Mouse (Mus musculus) right cerebral cortex, postnatal 25 days (tissue): ENCODE data around the gene Lman1l.

Source experiments
- DNase-seq: peaks from one replicate; pipeline ENCODE4 v3.0.0; 2022

The Lman1l gene

GRCm38 (mm10) chr9:57617556-57618169 is 2.9 kb downstream of the Lman1l start:
- no peak for DNase-seq

GRCm38 (mm10) chr9:57614786-57615185 is 5.8 kb downstream of the Lman1l start:
- DNase-seq: no peak

GRCm38 (mm10) chr9:57613975-57614374 is 6.6 kb downstream of the Lman1l start:
- no peak for DNase-seq

GRCm38 (mm10) chr9:57612587-57612986 is 8.0 kb downstream of the Lman1l start:
- DNase-seq: no peak

- no peak for DNase-seq
These were observed 10.2 kb downstream of the Lman1l start for GRCm38 (mm10) chr9:57610359-57610826.

- DNase-seq: no peak
These were observed 10.8 kb downstream of the Lman1l start for GRCm38 (mm10) chr9:57609803-57610202.

- DNase-seq: no peak
These were observed 14.3 kb downstream of the Lman1l start, which contains the start of gene Cplx3 for GRCm38 (mm10) chr9:57606139-57606851. Cplx3 (minus strand) TSS chr9:57606281.

GRCm38 (mm10) chr9:57605503-57605902 is 15.1 kb downstream of the Lman1l start:
- DNase-seq: no peak

GRCm38 (mm10) chr9:57604875-57605274 is 15.7 kb downstream of the Lman1l start:
- DNase-seq: no peak

- DNase-seq: no peak
These were observed 18.5 kb downstream of the Lman1l start for GRCm38 (mm10) chr9:57602098-57602497.

- DNase-seq: peak; percentile 64
These were observed 19.2 kb downstream of the Lman1l start for GRCm38 (mm10) chr9:57601353-57601706.

- DNase-seq: no peak
These were observed 19.8 kb downstream of the Lman1l start for GRCm38 (mm10) chr9:57600620-57601352.

- no peak for DNase-seq
These were observed 21.6 kb downstream of the Lman1l start for GRCm38 (mm10) chr9:57598851-57599563.

- no peak for DNase-seq
These were observed 22.6 kb downstream of the Lman1l start for GRCm38 (mm10) chr9:57597929-57598382.

GRCm38 (mm10) chr9:57597265-57597664 is 23.3 kb downstream of the Lman1l start:
- no peak for DNase-seq

GRCm38 (mm10) chr9:57594174-57594509 is 26.4 kb downstream of the Lman1l start:
- DNase-seq: no peak

- no peak for DNase-seq
These were observed 27.0 kb downstream of the Lman1l start for GRCm38 (mm10) chr9:57593454-57594173.

GRCm38 (mm10) chr9:57590726-57591125 is 29.8 kb downstream of the Lman1l start:
- no peak for DNase-seq

GRCm38 (mm10) chr9:57589224-57590126 is 31.1 kb downstream of the Lman1l start, which contains the start of gene Ulk3:
Ulk3 (plus strand) TSS chr9:57589452.
- DNase-seq: peak; percentile 86

- no peak for DNase-seq
These were observed 35.6 kb downstream of the Lman1l start for GRCm38 (mm10) chr9:57584991-57585390.

- DNase-seq: no peak
These were observed 43.3 kb downstream of the Lman1l start for GRCm38 (mm10) chr9:57577144-57577849.
